Mouse (Mus musculus): ENCODE data around the gene Exd2. TPM values are rescaled to one million over a fixed set of nuclear protein-coding genes. Genes with fewer than 3 reads are reported as not detected.

Exd2 gene
- polyA plus RNA-seq, 2 experiments, result 4.2 to 5.1 TPM

DNA sequence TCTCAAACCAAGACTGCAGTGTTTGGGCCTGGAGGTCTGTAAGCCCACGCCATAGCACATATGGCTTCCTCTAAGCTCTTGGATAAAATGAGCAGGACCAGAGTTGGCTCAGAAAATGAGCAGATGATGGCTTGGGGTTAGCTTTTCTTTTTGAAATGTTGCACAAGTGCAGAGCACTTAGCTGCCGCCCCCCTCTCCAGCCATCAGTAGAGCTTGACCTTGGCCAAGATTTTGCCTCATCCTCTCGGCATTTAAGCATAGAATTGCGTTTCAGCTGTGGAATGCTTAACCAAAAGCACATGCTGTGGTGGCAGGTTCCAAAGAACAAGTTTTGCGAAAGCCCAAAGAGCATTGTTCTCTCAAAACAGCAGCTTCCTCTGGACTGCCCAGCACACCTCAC, 41.8 kb downstream of the Exd2 start:
- 51% methylated on average over 5 of the region's 5 CpGs for WGBS (ENCODE audit: insufficient replicate concordance)
- H3K4me1 ChIP-seq (replicated peaks; ENCODE audit: control insufficient read depth in 2 of 2, insufficient read depth in 2 of 2, low read length in 1 of 2), result no peaks in the 10 kb centered on the region
- no peak overlapping the region for H3K4me3 ChIP-seq (ENCODE audit: insufficient read depth in 1 of 2, low read depth in 2 of 2, low read length in 2 of 2)
- ATAC-seq (ENCODE audit: insufficient read depth), result no peak
- H3K9ac ChIP-seq (replicated peaks), result no peak overlapping the region
- no peaks in the 10 kb centered on the region for H3K27me3 ChIP-seq (ENCODE audit: control insufficient read depth, insufficient read depth, low read length)
- DNase-seq (ENCODE audit: low read depth in 3 of 3, low spot score in 3 of 3), result no peak
- no peaks in the 10 kb centered on the region for H3K9me3 ChIP-seq (ENCODE audit: control insufficient read depth, low read length)
- TF ChIP-seq EP300 (IDR thresholded peaks at IDR 0.05; ENCODE audit: low read depth) (no peak), CTCF (IDR thresholded peaks at IDR 0.05; ENCODE audit: low read depth) (no peak)
- H3K36me3 ChIP-seq (replicated peaks; ENCODE audit: control insufficient read depth, insufficient read depth, low read depth), result no peaks in the 10 kb centered on the region
- no peak overlapping the region for H3K27ac ChIP-seq
- H3K4me2 ChIP-seq (ENCODE audit: low read depth), result no peak overlapping the region

- no peak overlapping the region for H3K9ac ChIP-seq (replicated peaks)
- no peak overlapping the region for H3K4me2 ChIP-seq (ENCODE audit: low read depth)
- TF ChIP-seq EP300 (IDR thresholded peaks at IDR 0.05; ENCODE audit: low read depth) (no peak), CTCF (IDR thresholded peaks at IDR 0.05; ENCODE audit: low read depth) (no peak)
- no peaks in the 10 kb centered on the region for H3K4me1 ChIP-seq (replicated peaks; ENCODE audit: control insufficient read depth in 2 of 2, insufficient read depth in 2 of 2, low read length in 1 of 2)
- no peaks in the 10 kb centered on the region for H3K9me3 ChIP-seq (ENCODE audit: control insufficient read depth, low read length)
- H3K27me3 ChIP-seq (ENCODE audit: control insufficient read depth, insufficient read depth, low read length), result no peaks in the 10 kb centered on the region
- no peak for ATAC-seq (ENCODE audit: insufficient read depth)
- no peak for DNase-seq (ENCODE audit: low read depth in 3 of 3, low spot score in 3 of 3)
- H3K4me3 ChIP-seq (ENCODE audit: insufficient read depth in 1 of 2, low read depth in 2 of 2, low read length in 2 of 2), result no peak overlapping the region
- H3K36me3 ChIP-seq (replicated peaks; ENCODE audit: control insufficient read depth, insufficient read depth, low read depth), result no peaks in the 10 kb centered on the region
- 40% methylated on average over 14 of the region's 14 CpGs for WGBS (ENCODE audit: insufficient replicate concordance)
- no peak overlapping the region for H3K27ac ChIP-seq
Observed at GRCm38 (mm10) chr12:80507041-80507745, 44.3 kb downstream of the Exd2 start.

DNA sequence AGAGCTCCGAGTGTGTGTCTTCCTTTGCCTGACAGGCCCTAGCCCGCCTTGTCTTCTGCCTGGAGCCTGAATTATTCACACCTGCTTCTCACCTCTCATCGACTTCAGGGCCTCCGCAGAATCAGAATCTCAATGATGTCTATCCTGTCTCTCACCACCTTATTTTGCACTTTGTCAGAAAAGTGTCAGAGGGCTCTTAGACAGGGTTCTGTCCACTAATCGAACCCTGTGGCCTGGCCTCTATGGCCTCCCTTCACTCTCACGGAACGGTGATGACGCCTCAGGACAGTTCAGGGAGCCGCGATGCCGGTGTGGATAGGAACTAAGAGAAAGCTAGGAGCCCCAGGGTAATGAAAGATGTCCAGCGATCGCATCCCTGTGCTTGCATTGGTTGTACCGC, 55.1 kb downstream of the Exd2 start, which contains the start of gene Galnt16:
Gene Galnt16 (plus strand): TSS at position 301 of the 400 bp plus-strand sequence.
- Histone ChIP-seq H3K9me3 (ENCODE audit: control insufficient read depth, low read length) (no peaks in the 10 kb centered on the region), H3K27me3 (ENCODE audit: control insufficient read depth, insufficient read depth, low read length) (peaks cover 54% of the 10 kb centered on the region), H3K4me2 (ENCODE audit: low read depth) (peak within 1 kb of the TSS; percentile 51), H3K9ac (replicated peaks) (no peak within 1 kb of the TSS), H3K27ac (no peak within 1 kb of the TSS), H3K36me3 (replicated peaks; ENCODE audit: control insufficient read depth, insufficient read depth, low read depth) (no peaks in the 10 kb centered on the region), H3K4me3 (ENCODE audit: insufficient read depth in 1 of 2, low read depth in 2 of 2, low read length in 2 of 2) (peak within 1 kb of the TSS; percentile 25 to 32; a peak in 3 of 4 replicates), H3K4me1 (replicated peaks; ENCODE audit: control insufficient read depth in 2 of 2, insufficient read depth in 2 of 2, low read length in 1 of 2) (no peaks in the 10 kb centered on the region)
- no peak for ATAC-seq (ENCODE audit: insufficient read depth)
- TF ChIP-seq EP300 (IDR thresholded peaks at IDR 0.05; ENCODE audit: low read depth) (no peak), CTCF (IDR thresholded peaks at IDR 0.05; ENCODE audit: low read depth) (no peak)
- DNase-seq (ENCODE audit: low read depth in 3 of 3, low spot score in 3 of 3), result no peak
- 5% methylated on average over 14 of the region's 14 CpGs for WGBS (ENCODE audit: insufficient replicate concordance)

DNA sequence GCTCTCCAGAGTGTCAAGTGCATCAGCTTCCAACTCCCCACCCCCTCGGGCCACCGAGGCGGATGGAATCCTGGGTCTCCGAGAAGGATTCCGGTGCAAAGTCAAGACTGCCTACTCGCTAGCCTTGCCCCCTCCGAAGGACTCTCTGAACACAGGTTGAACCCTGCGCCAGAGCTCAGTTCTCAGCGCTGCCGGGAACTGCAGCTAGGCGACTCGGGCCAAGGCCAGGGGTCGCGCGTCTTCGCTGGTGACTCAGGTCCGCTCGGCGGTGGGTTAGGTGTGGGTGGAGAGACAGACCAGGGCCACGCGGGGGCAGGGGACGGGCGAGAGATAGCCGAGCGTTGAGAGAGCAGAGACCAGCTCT, 55.5 kb downstream of the Exd2 start:
- 2% methylated on average over 25 of the region's 25 CpGs for WGBS (ENCODE audit: insufficient replicate concordance)
- H3K4me1 ChIP-seq (replicated peaks; ENCODE audit: control insufficient read depth in 2 of 2, insufficient read depth in 2 of 2, low read length in 1 of 2), result no peaks in the 10 kb centered on the region
- no peak for DNase-seq (ENCODE audit: low read depth in 3 of 3, low spot score in 3 of 3)

DNA sequence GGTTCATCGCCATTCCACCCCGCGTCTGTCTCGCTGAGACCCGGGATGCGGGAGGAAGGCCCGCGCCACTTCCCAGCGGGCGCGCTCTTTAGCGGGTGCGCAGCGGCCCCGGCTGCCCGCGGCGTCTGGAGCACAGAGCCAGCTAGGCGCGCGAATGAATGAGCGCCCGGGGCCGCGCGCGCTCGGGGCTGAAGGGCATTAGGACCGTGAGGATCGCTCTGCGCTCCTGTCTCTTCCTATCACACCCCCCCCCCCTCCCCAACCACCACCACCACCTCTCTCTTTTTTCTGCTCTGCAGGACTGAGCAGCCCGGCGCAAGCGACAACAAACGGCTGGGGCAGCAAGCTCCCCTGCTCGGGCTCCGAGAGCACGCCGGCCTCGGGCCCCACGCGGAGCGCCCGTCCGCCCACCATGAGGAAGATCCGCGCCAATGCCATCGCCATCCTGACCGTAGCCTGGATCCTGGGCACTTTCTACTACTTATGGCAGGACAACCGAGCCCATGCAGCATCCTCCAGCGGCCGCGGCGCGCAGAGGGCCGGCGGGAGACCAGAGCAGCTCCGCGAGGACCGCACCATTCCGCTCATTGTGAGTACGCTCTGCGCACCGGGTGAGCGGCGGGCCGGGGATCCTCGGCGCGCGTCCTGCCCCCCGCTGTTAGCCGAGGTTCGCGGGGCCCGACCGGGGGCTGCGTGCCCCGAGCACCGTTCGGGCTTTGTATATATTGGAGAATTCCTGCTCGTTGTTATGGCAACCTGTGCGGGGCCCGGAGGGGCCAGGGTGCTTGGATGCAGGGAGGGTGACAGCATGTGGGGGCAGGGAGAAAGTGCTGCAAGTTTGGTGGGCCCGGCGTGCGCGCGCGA, 56.1 kb downstream of the Exd2 start:
- DNase-seq (ENCODE audit: low read depth in 3 of 3, low spot score in 3 of 3), result no peak

More for the DNA sequence above, 55.5 kb downstream of the Exd2 start:
- H3K36me3 ChIP-seq (replicated peaks; ENCODE audit: control insufficient read depth, insufficient read depth, low read depth), result no peaks in the 10 kb centered on the region
- peak overlapping the region; percentile 12 to 32; a peak in 2 of 4 replicates for H3K4me3 ChIP-seq (ENCODE audit: insufficient read depth in 1 of 2, low read depth in 2 of 2, low read length in 2 of 2)
- no peak for ATAC-seq (ENCODE audit: insufficient read depth)
- H3K4me2 ChIP-seq (ENCODE audit: low read depth), result peak overlapping the region; percentile 51
- no peaks in the 10 kb centered on the region for H3K9me3 ChIP-seq (ENCODE audit: control insufficient read depth, low read length)
- H3K9ac ChIP-seq (replicated peaks), result no peak overlapping the region
- peaks cover 54% of the 10 kb centered on the region for H3K27me3 ChIP-seq (ENCODE audit: control insufficient read depth, insufficient read depth, low read length)
- H3K27ac ChIP-seq, result no peak overlapping the region
- TF ChIP-seq EP300 (IDR thresholded peaks at IDR 0.05; ENCODE audit: low read depth) (no peak), CTCF (IDR thresholded peaks at IDR 0.05; ENCODE audit: low read depth) (no peak)

More for the DNA sequence above, 56.1 kb downstream of the Exd2 start:
- H3K27ac ChIP-seq, result no peak overlapping the region
- H3K4me1 ChIP-seq (replicated peaks; ENCODE audit: control insufficient read depth in 2 of 2, insufficient read depth in 2 of 2, low read length in 1 of 2), result no peaks in the 10 kb centered on the region
- H3K4me2 ChIP-seq (ENCODE audit: low read depth), result peak overlapping the region; percentile 51
- 1% methylated on average over 87 of the region's 90 CpGs for WGBS (ENCODE audit: insufficient replicate concordance)
- H3K4me3 ChIP-seq (ENCODE audit: insufficient read depth in 1 of 2, low read depth in 2 of 2, low read length in 2 of 2), result peak overlapping the region; percentile 25 to 32; a peak in 3 of 4 replicates
- no peaks in the 10 kb centered on the region for H3K36me3 ChIP-seq (replicated peaks; ENCODE audit: control insufficient read depth, insufficient read depth, low read depth)
- H3K9ac ChIP-seq (replicated peaks), result no peak overlapping the region
- peaks cover 55% of the 10 kb centered on the region for H3K27me3 ChIP-seq (ENCODE audit: control insufficient read depth, insufficient read depth, low read length)
- H3K9me3 ChIP-seq (ENCODE audit: control insufficient read depth, low read length), result no peaks in the 10 kb centered on the region
- no peak for ATAC-seq (ENCODE audit: insufficient read depth)
- TF ChIP-seq CTCF (IDR thresholded peaks at IDR 0.05; ENCODE audit: low read depth) (no peak), EP300 (IDR thresholded peaks at IDR 0.05; ENCODE audit: low read depth) (no peak)
